Mouse (Mus musculus) stomach, postnatal 0 days (tissue): ENCODE data around the gene Usmg5.
A peak's percentile ranks its signal among the peaks of the same experiment; 100 is the strongest.

Source experiments
- CTCF ChIP-seq: IDR thresholded peaks from 2 replicates; pipeline ENCODE4 v1.5.1; 2016; ENCODE audit warnings: antibody characterized with exemption, low read depth, mild to moderate bottlenecking, moderate library complexity
- EP300 ChIP-seq: optimal IDR thresholded peaks from 2 replicates; pipeline ENCODE3; 2016; ENCODE audit warnings: antibody characterized with exemption

GRCm38 (mm10) chr19:47137771-47138421 is 47.4 kb upstream of the Usmg5 start, which contains the start of gene Calhm2:
- TF ChIP-seq EP300 (peak; percentile 51), CTCF (no peak)
